Mouse (Mus musculus) limb, embryonic 12.5 days (tissue): Measurements from ENCODE around the gene Gm20388. TPM values are rescaled to one million over a fixed set of nuclear protein-coding genes. Genes with fewer than 3 reads are reported as not detected.

Experiments
- ATAC-seq: fragments of 200-750 bp; cut with Nextera tagmentation; 2 replicates; pipeline ENCODE4 v1.8.0; 2017; ENCODE audit warnings: low read depth, moderate TSS enrichment; ENCODE audit not compliant: insufficient number of reproducible peaks, insufficient read depth, low FRiP score, low TSS enrichment
- H3K27ac ChIP-seq: fragments of 300-500 bp; sonication (generic); 2 replicates; pipeline ENCODE4 v1.5.1; 2016; ENCODE audit warnings: mild to moderate bottlenecking, moderate library complexity
- H3K27me3 ChIP-seq: fragments of 300-500 bp; sonication (generic); 2 replicates; pipeline ENCODE4 v1.6.1; 2016; ENCODE audit warnings: mild to moderate bottlenecking, moderate library complexity
- H3K36me3 ChIP-seq: fragments of 300-500 bp; sonication (generic); 2 replicates; pipeline ENCODE4 v1.6.1; 2016; ENCODE audit warnings: mild to moderate bottlenecking, moderate library complexity
- H3K4me1 ChIP-seq: fragments of 300-500 bp; sonication (generic); replicated peaks from 2 replicates; pipeline ENCODE4 v1.6.1; 2016
- H3K4me2 ChIP-seq: fragments of 300-500 bp; sonication (generic); 2 replicates; pipeline ENCODE4 v1.6.1; 2016; ENCODE audit warnings: mild to moderate bottlenecking, moderate library complexity
- H3K4me3 ChIP-seq: fragments of 300-500 bp; sonication (generic); replicated peaks from 2 replicates; pipeline ENCODE4 v1.5.1; 2016; ENCODE audit warnings: mild to moderate bottlenecking
- H3K9ac ChIP-seq: fragments of 300-500 bp; sonication (generic); replicated peaks from 2 replicates; pipeline ENCODE4 v1.6.1; 2016; ENCODE audit warnings: mild to moderate bottlenecking, moderate library complexity
- H3K9me3 ChIP-seq: fragments of 300-500 bp; sonication (generic); 2 replicates; pipeline ENCODE4 v1.6.1; 2016; ENCODE audit warnings: mild to moderate bottlenecking, moderate library complexity
- whole genome bisulfite sequencing: fragments of 180-500 bp; shearing (Covaris S2); methylation state at CpG from one replicate; pipeline ENCODE4 v1.1.7; 2016; 5-methylcytosine and 5-hydroxymethylcytosine counted together
- polyA plus RNA-seq: library from polyadenylated mRNA; unstranded; fragments of >200 nt; fragmentation: Nextera tagmentation; extraction: Ambion mirVana; gene quantifications from 2 replicates; pipeline ENCODE4 v1.2.1, GENCODE M21; 2016

Gene Gm20388
- polyA plus RNA-seq, 1 experiment from 2014 or later = not detected

- Histone ChIP-seq H3K36me3 (no peaks in the 10 kb centered on the region), H3K9me3 (no peaks in the 10 kb centered on the region), H3K4me1 (peaks cover 22% of the 10 kb centered on the region), H3K27me3 (peaks cover 16% of the 10 kb centered on the region), H3K4me3 (no peak overlapping the region), H3K9ac (no peak overlapping the region), H3K27ac (no peak overlapping the region), H3K4me2 (no peak overlapping the region)
- WGBS = 85% methylated on average over 12 of the region's 12 CpGs
- ATAC-seq = no peak
Measured at GRCm38 (mm10) chr8:122291075-122291474, 2380.4 kb downstream of the Gm20388 start.

DNA sequence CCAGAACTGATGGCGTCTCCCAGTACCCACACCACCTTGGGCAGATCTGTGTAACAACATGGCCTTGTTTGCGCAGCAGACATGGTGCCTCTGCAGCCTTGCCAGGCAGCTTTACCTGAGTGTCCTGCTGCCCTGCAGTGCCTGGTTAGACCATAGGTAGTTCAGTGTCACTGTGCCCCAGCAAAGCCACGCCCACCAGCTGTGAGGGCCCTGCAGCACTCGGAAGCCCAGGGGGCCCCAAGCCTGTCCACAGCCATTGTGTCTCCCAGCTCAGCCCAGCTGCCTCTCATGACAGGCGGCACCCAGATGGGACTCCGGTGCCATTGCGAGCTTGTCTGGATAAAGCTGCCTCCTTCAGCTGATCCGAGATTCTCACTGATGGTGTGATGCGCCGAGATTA lies 2380.9 kb downstream of the Gm20388 start:
- H3K27ac ChIP-seq = no peak overlapping the region

DNA sequence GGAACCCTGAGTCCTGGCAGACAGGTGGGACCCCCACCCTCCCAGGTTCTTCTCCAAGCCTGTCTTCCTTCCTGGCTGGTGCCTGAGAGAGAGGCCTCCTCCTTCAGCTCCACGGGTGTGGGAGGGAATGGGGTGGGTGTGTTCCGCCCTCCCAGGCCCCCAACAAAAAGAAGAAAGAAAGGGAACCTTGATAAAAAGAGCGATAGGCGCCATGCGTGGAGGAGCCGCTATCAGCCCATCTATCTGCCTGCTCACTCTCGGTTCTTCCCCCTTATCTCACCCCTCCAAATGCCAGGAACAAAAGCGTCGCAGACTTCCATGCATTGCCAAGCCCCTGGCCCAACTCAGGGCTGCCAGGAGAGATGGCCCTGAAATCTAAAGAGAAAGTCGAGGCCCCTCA lies 2382.8 kb downstream of the Gm20388 start:
- H3K4me1 ChIP-seq = peaks cover 42% of the 10 kb centered on the region
- no peak for ATAC-seq
- no peak overlapping the region for H3K4me3 ChIP-seq
- H3K27me3 ChIP-seq = peaks cover 14% of the 10 kb centered on the region; the same call in 1 of the 2 replicates
- no peaks in the 10 kb centered on the region for H3K9me3 ChIP-seq
- no peak overlapping the region for H3K27ac ChIP-seq
- H3K9ac ChIP-seq = no peak overlapping the region
- 71% methylated on average over 10 of the region's 10 CpGs for WGBS
- no peak overlapping the region for H3K4me2 ChIP-seq
- no peaks in the 10 kb centered on the region for H3K36me3 ChIP-seq

More for the DNA sequence above, 2380.9 kb downstream of the Gm20388 start:
- H3K4me1 ChIP-seq = peaks cover 26% of the 10 kb centered on the region
- H3K27me3 ChIP-seq = peaks cover 14% of the 10 kb centered on the region; the same call in 1 of the 2 replicates
- H3K4me2 ChIP-seq = no peak overlapping the region
- no peak overlapping the region for H3K4me3 ChIP-seq
- no peak for ATAC-seq
- no peak overlapping the region for H3K9ac ChIP-seq
- 69% methylated on average over 10 of the region's 10 CpGs for WGBS
- no peaks in the 10 kb centered on the region for H3K9me3 ChIP-seq
- no peaks in the 10 kb centered on the region for H3K36me3 ChIP-seq

GRCm38 (mm10) chr8:122294273-122294683 lies 2383.6 kb downstream of the Gm20388 start:
- Histone ChIP-seq H3K27ac (peak overlapping the region; percentile 57), H3K9me3 (no peaks in the 10 kb centered on the region), H3K4me1 (peaks cover 44% of the 10 kb centered on the region), H3K4me2 (no peak overlapping the region), H3K36me3 (no peaks in the 10 kb centered on the region), H3K9ac (no peak overlapping the region), H3K27me3 (peaks cover 8% of the 10 kb centered on the region; the same call in 1 of the 2 replicates), H3K4me3 (no peak overlapping the region)
- peak; percentile 87 for ATAC-seq
- 1% methylated on average over 7 of the region's 7 CpGs for WGBS

GRCm38 (mm10) chr8:122295389-122295788 lies 2384.7 kb downstream of the Gm20388 start:
- Histone ChIP-seq H3K9ac (no peak overlapping the region), H3K4me1 (peaks cover 44% of the 10 kb centered on the region), H3K4me2 (no peak overlapping the region), H3K27ac (no peak overlapping the region), H3K4me3 (no peak overlapping the region), H3K27me3 (peaks cover 4% of the 10 kb centered on the region; the same call in 1 of the 2 replicates), H3K36me3 (no peaks in the 10 kb centered on the region), H3K9me3 (no peaks in the 10 kb centered on the region)
- ATAC-seq = no peak
- 74% methylated on average over 9 of the region's 9 CpGs for WGBS

DNA sequence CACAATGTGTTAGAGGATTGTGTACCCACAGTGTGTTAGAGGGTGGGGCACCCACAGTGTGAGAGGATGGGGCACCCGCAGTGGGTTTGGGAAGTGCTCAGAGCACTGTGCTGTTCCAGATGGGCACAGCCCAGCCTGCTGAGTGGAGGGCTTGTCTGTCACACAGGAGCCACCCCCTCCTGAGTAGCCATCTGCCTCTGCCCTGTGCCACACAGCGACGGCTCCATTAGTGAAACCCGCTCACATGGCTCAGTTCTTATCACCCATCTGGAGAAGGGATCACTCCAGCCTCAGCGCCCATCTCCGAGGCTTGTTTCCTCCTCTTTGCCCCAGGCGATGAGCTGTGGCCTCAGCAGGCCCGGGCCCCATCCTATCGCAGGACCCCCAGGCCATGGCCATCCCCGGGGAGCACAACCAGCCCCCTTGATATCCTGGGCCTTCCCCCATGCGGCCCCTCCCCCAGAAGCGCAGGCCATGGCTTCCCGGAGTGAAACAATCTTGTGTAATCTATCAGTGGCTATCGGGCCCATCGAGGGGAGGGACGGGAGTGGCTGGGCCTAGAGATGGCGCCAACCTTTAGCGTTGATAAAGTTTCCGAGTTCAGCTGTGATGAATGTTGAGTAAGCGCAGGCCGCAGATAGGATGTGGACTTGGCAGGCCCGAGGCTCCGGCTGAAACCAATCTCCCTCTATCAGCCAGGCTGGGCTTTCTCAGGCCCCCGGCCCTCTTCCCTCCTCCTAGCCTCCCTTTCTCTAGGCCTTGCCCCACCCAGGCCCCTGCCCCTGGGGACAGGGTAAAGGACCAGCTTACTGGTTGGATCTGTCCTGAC lies 2385.7 kb downstream of the Gm20388 start:
- no peaks in the 10 kb centered on the region for H3K9me3 ChIP-seq
- H3K27ac ChIP-seq = no peak overlapping the region
- no peak overlapping the region for H3K4me3 ChIP-seq
- no peak overlapping the region for H3K4me2 ChIP-seq
- peak overlapping the region; percentile 34; the same call in 1 of the 2 replicates for H3K9ac ChIP-seq
- H3K36me3 ChIP-seq = no peaks in the 10 kb centered on the region
- H3K27me3 ChIP-seq = peaks cover 4% of the 10 kb centered on the region; the same call in 1 of the 2 replicates
- no peak for ATAC-seq
- 36% methylated on average over 24 of the region's 24 CpGs for WGBS
- peaks cover 44% of the 10 kb centered on the region for H3K4me1 ChIP-seq

GRCm38 (mm10) chr8:122299581-122300254 lies 2389.1 kb downstream of the Gm20388 start:
- Histone ChIP-seq H3K4me2 (no peak overlapping the region), H3K27ac (no peak overlapping the region), H3K4me3 (no peak overlapping the region), H3K36me3 (no peaks in the 10 kb centered on the region), H3K9ac (no peak overlapping the region), H3K27me3 (peaks cover 4% of the 10 kb centered on the region; the same call in 1 of the 2 replicates), H3K9me3 (no peaks in the 10 kb centered on the region), H3K4me1 (peaks cover 38% of the 10 kb centered on the region)
- ATAC-seq = no peak
- WGBS = 64% methylated on average over 16 of the region's 16 CpGs

GRCm38 (mm10) chr8:122301081-122301480 lies 2390.4 kb downstream of the Gm20388 start:
- no peaks in the 10 kb centered on the region for H3K9me3 ChIP-seq
- WGBS = 85% methylated on average over 13 of the region's 13 CpGs
- no peak for ATAC-seq
- no peak overlapping the region for H3K27ac ChIP-seq
- H3K27me3 ChIP-seq = no peaks in the 10 kb centered on the region; the same call in 1 of the 2 replicates
- no peak overlapping the region for H3K4me3 ChIP-seq
- no peaks in the 10 kb centered on the region for H3K36me3 ChIP-seq
- no peak overlapping the region for H3K4me2 ChIP-seq
- no peak overlapping the region for H3K9ac ChIP-seq
- peaks cover 34% of the 10 kb centered on the region; the same call in 1 of the 2 replicates for H3K4me1 ChIP-seq

DNA sequence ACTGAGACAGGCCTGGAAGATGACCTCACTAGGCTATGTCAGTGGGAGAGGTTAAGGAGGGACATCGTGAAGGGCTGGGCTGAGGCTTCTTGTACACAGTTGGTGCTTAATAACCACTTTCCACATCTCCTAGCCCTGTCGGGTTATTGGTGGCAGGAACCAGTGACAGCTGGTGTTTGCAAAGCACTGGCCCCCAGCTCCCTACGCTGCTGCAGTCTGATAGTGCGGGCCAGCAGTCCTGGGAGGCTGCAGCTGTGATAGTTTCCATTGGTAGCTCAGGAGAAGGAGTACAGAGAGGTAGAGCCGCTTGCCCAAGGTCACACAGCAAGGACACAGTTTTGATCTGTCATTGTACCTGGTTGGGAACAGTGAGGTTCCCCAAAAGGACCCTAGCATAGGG lies 2391.2 kb downstream of the Gm20388 start:
- 87% methylated on average over 5 of the region's 5 CpGs for WGBS
- H3K36me3 ChIP-seq = no peaks in the 10 kb centered on the region
- H3K27me3 ChIP-seq = no peaks in the 10 kb centered on the region
- H3K4me2 ChIP-seq = no peak overlapping the region
- H3K9me3 ChIP-seq = no peaks in the 10 kb centered on the region
- no peak overlapping the region for H3K9ac ChIP-seq
- H3K4me1 ChIP-seq = peaks cover 26% of the 10 kb centered on the region; the same call in 1 of the 2 replicates
- H3K27ac ChIP-seq = no peak overlapping the region
- no peak for ATAC-seq
- H3K4me3 ChIP-seq = no peak overlapping the region

DNA sequence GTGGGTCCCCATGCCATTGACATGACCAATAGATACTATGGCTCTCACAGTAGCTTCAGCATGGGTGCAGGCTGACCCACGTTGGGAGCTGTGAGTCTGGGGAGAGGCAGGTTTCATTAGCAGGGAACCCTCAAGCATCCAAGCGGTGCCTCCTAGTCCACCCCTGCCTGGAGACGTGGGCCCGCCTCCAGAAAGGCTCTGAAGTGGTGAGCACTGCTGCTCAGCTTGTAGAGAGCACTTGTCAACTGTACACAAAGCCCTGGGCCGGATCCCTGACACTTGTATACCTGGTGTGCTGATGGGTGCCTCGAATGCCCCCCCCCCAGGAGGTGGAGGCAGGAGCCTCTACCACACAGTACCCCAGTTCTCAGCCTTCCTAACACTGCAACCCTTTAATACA lies 2392.8 kb downstream of the Gm20388 start:
- Histone ChIP-seq H3K9me3 (no peaks in the 10 kb centered on the region), H3K36me3 (no peaks in the 10 kb centered on the region), H3K4me2 (no peak overlapping the region), H3K9ac (no peak overlapping the region), H3K4me3 (no peak overlapping the region), H3K4me1 (peaks cover 14% of the 10 kb centered on the region; the same call in 1 of the 2 replicates), H3K27ac (no peak overlapping the region), H3K27me3 (no peaks in the 10 kb centered on the region)
- 65% methylated on average over 6 of the region's 6 CpGs for WGBS
- no peak for ATAC-seq

- H3K4me3 ChIP-seq = no peak overlapping the region
- H3K9ac ChIP-seq = no peak overlapping the region
- H3K36me3 ChIP-seq = no peaks in the 10 kb centered on the region
- H3K27me3 ChIP-seq = no peaks in the 10 kb centered on the region
- no peak for ATAC-seq
- H3K4me2 ChIP-seq = no peak overlapping the region
- H3K27ac ChIP-seq = no peak overlapping the region
- peaks cover 11% of the 10 kb centered on the region; the same call in 1 of the 2 replicates for H3K4me1 ChIP-seq
- no peaks in the 10 kb centered on the region for H3K9me3 ChIP-seq
- WGBS = 19% methylated on average over 3 of the region's 3 CpGs
Measured at GRCm38 (mm10) chr8:122304058-122304457, 2393.4 kb downstream of the Gm20388 start.
